Mouse (Mus musculus): Measurements from ENCODE around the gene Zfr. TPM values are rescaled to one million over a fixed set of nuclear protein-coding genes. Genes with fewer than 3 reads are reported as not detected.
"Not testable (repeated sequence)": the region's sequence is repeated elsewhere in the genome, so short reads cannot be mapped to it uniquely, and the experiment has no call there.

Gene Zfr
- total RNA-seq, 1 experiment from 2014 or later = 170 TPM

DNA sequence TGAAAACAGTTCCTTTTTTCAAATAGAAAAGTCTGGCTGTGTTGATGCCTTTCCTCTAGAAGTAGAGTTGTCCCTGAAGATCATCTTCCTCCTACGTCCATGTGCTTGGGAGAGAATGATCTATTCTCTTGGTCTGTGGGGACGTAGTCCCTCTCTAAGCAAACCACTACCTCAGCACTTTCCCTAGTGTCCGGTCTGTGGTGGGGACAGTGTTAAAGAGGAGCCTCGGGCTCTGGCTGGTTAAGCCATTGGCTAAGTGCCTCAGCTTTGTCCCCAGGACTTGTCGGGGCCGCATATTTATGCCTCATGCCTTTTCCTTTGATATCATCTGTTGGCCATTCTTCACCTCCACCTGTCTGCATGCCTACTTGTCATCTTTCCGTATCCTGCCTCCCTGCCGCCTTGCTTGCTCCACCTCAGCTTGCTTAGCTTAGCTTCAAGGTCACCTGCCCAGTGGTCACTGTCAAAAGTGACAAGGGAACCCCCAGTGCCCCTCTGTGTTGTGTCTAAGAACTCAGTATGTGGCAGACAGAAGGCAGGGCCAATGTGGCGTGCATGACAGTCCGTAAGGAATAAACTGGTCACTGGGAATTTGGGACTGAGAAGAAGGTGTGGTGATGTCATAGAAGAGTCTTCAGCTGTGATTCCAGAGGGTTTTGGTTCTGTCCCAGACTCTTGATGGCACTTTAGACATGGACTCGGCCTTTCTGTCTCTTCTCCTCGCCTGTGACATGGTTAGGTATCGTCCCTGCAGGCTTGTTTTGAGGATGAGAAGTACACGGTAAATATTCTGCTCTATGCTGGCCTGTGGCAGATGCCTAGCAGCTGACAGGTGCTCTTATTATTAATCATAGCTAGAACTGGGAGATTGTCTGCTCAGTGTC, 97.1 kb downstream of the Zfr start:
- DNase-seq = no peak

DNA sequence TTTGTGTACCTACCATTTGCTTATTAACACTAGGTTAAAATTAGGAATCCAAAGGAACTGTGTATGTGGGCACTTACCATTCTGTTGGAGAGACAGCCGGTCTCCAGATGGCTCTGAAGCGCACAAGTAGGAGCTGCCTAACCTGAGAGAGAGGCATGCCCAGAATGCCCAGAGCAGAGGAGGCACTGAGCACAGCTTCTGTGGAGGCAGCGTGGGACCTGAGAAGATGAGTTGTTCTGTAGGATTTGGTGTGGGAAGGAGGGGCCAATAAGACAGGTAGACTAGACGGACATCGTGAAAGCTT, 97.7 kb downstream of the Zfr start:
- DNase-seq = no peak

DNA sequence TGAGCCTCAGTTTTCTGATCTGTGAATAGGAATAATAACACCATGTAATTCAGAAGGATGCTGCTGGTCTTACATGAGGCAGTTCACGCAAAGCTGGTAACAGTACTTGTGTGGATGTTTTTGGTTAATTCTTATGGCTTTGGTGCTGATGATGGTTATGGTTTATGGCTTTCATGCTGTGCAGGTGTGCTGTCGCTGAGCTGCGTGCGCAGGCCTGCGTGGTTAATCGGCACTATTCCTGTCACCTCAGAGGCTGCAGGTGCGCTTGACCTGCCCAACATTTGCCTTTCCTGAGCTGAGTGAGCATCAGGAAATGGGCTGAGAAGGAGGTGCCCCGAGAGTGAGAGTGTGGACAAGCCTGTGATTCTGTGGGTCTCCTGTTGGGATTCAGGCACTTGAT, 98.5 kb downstream of the Zfr start:
- no peak for DNase-seq

DNA sequence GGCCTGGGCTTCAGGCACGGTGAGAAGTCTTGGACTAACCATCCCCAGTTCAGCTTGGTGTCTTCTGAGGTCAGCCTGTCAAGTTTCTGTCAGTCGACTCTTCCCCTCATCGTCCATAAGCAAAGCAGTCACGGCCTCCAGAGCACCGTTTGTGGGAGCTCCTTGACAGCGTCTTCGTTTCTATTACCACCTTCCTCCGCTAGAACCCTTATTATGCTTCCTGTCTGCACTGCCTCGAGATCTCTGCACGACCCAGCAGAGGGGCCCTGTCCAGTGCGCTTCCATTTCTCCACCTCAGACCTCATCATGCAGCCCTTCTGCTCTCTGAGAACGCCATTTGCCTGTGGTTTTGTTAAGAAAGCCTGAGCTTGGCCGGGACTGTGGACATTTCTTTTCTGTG, 99.2 kb downstream of the Zfr start:
- DNase-seq = no peak

DNA sequence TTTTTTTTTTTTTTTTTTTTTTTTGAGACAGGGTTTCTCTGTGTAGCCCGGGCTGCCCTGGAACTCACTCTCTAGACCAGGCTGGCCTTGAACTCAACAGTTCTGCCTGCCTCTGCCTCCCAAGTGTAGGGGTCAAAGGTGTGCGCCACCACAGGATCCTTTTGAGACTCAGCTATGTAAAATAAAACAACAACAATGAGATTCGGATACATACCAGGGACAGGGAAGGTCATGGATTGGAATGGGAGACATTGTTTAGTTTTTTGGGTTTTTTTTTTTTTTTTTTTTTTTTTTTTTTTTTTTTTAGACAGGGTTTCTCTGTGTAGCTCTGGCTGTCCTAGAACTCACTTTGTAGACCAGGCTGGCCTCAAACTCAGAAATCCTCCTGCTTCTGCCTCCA, 99.7 kb downstream of the Zfr start:
- not testable (repeated sequence) for DNase-seq

DNA sequence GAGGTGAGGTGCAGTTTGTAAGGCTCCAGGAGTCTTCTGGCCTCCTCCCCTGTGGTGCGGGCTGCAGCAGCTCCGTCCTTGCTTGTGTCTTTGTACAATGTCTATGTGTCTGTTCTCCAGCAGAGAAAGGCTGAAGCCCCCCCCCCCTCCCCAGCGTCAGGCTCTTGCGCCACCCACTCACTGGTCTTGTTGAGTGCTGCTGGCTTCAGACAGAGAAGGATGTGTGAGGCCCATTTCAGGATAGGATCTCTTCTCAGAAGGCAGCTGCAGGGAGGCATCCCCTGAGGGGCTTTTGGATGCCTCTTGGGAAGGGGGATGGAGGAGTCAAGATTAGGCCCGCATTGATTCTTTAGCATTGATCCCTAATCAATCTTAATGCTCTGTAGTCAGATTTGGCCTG, 100.2 kb downstream of the Zfr start:
- DNase-seq = no peak

DNA sequence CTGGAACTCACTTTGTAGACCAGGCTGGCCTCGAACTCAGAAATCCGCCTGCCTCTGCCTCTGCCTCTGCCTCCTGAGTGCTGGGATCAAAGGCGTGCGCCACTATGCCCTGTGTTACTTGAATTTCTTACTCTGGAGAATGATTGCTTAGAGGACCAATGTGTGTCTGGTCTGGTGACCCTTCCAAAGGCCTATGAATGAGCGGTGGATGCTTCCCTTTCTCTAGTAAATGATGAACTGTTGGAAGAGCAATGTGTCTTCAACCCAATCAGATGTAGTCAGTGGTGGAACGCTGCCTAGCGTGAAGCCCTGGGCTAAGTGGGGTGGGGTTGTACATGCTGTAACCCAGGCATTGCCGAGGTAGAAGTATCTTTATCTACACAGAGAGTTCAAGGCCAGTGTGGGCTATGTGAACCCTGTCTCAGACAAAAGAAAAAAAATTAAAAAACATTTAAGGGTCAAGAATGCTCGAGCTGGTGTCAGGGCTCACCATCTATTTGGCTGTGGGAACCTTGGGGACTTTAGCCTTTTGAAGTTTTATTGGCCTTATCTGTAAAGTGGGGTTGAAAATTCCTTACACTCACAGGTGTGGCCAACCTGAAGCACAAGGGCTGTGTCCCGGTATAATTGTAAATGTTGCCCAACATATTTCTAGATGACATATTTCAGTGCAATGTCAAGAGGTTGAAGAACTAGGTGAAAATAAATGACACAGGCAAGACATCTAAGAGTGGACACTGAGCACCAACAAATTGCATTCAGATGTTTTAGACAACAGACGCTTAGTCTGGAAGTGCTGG, 101.2 kb downstream of the Zfr start:
- no peak for DNase-seq

DNA sequence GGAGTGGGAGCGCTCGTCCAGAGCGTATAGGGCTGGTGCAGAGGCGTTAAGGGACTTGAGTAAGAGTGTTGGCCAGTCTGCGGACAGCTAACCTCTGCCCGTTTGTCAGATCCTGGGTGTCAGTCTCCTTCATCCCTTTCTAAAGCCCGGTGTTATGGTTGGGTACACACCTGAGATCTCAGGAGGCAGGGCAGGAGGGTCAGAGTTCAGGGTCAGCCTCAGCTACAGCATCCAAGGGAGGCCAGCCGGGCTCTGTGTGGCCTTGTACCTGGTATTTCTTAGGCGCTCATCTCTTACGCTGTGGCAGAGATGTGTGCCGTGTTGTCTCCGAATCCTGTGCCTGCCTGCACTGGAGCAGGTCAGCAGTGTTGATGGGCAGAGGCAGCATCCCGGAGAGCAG, 103.5 kb downstream of the Zfr start:
- DNase-seq = no peak

DNA sequence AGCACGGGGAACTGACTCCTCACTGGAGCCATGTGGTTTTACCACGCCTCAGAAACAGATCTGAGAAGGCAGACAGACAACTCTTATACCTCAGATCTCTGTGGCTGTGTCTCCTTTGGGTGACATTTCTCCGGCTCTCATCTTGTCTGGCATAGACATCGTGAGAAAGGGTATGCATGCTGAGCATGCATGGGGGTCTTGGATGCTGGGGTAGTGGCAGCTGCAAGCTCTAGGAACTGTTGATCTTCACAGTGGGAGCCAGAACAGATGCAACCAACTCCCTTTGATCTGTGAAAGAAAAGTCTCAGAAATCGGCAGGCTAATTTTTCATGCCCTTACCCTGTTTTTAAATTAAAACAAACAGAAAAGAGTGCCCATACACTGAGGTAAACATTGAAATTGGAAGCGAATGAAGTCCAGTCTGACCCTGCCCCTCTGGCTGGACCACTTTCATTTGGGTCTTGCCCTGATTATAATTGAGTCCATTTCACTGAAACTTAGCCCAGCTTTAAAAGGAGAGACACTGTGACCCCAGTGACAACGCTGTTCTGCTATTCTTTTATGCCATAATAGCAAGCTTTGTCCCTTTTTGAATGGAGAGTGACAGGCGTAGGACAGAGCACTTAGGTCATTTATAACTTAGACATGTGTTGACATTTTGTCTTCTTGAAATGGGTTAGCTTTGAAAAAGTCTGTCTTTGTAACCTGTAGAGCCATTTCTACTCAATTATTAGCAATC, 105.1 kb downstream of the Zfr start:
- no peak for DNase-seq

DNA sequence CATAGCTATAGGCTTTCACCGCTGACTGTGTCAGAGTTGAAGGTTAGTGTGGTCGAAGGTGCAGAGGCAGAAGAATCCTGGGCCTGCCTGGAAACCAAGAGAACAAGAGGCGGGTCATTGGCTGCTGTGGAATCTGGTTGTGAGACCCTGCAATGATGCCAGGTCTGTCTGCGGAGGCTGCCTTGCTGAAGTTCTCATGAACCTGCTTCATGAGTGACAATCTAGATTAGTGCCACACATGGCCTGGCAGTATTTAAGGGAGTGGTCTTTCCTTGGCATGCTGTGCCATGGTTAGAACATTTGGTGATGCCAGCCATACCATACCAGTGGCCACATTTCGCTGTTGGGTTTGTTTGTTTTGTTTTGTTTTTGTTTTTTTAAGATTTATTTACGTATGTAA, 105.8 kb downstream of the Zfr start:
- no peak for DNase-seq

DNA sequence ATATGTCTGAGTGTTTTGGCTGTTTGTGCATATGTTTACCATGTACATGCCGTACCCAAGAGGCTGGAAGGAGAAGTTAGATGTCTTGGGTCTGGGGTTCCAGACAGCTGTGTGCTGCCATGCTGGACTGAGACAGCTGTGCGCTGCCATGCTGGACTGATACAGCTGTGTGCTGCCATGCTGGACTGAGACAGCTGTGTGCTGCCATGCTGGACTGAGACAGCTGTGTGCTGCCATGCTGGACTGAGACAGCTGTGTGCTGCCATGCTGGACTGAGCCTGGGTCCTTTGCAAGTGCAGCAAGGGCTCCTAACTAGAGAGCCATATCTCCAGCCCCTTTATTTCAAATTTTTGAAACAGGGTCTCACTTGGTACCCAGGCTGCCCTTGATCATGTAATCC, 106.6 kb downstream of the Zfr start:
- DNase-seq = no peak

DNA sequence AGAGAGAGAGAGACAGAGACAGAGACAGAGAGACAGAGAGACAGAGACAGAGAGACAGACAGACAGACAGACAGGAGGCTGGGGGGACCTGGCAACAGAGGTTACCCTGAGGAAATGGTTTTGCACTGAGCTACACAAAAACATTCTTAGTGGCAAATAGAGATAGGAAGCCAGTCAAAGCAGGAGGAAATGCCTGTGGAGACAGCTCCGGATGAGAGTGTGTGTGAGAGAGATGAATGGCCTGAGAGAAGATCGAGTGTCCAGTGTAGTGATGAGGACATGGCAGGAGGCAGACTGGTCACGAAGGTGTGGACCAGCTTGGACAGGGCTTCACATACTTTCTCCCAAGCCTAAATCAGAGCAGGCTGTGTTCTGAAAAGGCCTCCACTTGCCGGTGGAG, 107.4 kb downstream of the Zfr start:
- no peak for DNase-seq

DNA sequence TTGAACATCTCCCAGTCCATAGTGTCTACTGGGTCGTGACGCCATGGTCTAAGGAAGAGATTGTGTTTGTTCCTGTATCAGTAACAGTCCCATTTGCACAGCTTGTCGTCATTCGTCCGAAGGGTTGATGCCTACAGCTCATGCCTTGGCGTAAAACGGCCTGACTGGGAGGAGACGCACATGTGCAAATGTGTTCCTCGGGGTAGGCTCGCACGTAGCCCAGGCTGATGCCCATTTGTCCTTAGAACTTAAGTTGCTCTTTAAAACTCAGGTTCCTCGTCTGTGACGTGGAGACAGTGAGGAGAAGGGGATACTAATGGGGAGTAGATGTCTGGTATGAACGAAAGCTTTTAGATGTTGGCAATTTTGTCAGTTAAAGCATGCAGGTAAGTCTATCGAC, 109.3 kb downstream of the Zfr start:
- DNase-seq = no peak

DNA sequence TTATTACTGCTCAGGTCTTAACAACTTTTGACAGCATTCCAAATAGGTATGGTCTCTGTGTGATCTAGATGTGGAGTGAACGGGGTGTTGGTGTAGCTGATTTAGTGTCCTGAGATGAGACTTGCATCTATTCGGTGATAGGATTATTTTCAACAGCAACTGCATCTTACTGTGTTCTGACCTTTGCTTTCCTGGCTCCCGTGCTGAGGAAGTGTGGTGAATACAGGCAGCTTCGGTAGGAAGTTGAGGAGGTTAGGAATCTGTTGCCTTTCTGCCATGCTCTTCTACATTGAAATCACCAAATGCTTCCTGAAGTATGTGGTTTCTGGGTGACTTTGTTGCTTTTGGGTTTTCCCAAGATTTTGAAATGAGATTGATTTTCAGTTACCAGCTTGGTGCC, 109.7 kb downstream of the Zfr start:
- no peak for DNase-seq

DNA sequence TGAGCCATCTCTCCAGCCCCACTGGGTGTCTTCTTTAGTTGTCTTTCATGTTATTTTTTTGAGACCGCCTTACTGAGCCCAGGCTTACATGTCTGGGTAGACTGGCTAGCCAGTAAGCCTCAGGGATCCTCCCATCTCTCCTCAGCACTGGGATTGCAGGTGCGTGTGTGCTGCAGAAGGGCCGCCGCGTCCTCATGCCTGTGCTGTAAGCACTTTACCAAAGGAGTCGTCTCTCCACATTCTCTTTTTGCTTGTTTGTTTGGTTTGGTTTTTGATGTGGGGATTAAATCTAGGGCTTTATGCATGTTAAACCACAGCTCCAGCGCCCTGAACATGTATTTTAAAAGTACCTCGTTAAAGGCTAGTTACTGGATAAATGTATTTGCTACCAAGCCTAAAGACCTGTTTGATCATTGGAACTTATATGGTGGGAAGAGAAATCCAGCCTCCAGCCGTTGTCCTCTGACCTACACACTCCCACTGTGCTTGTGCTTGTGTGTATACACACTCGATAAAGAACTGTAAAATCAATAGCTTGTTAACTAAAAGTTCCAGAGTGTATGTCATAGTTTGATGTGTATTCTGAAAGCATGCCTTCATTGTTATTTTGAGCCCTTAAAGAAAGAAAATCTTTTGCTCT, 112.1 kb downstream of the Zfr start:
- DNase-seq = no peak

DNA sequence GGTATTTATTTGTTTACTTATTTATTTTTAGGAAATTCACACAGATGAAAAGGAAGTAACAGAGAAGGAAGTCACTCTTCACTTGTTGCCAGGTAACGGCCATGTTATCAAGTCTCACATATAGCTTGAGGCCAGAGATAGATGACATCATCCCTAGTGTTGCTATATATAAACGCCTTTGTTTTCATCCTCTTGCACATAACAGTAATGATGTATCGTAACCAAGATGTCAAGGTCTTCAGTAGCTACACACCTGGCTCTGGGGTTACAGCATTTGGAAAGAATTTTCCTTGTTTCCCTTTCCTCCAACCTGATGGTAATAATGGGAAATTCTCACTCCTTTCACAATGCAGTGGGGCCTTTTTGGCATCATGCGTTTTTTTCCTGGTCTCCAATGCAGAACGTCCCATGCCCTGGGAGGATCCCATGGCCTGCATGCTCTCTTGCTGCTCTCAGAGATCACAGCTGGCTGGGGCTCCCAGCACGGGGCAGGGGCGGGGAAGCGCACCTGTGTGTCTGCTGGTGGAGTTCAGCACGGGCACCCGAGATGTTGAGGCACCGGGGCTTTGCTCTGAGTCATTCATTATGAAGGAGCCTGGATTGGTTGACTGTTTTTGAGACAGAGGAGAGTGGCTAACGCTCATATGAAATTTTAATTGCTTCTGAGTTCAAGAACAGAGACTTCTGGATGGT, 112.8 kb downstream of the Zfr start:
- DNase-seq = no peak

DNA sequence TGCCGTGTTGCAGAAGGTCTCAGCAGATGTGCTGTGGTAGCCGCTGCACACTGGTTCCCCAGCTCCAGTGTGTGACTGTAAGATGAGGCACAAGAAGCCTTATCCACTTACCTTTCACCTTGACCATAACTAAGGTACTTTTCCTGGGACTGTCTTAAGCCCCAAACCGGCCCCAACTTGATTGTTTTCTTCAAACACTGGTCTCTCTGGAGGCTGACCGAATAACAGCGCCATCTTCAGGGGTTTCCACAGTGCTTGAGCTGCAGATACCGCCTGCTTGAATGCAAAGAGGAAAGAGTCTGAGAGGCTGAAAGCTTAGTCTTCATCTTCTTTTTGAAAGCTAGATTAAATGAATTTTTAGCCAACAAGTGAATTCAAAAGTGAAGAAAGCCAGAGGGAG, 113.8 kb downstream of the Zfr start:
- no peak for DNase-seq

DNA sequence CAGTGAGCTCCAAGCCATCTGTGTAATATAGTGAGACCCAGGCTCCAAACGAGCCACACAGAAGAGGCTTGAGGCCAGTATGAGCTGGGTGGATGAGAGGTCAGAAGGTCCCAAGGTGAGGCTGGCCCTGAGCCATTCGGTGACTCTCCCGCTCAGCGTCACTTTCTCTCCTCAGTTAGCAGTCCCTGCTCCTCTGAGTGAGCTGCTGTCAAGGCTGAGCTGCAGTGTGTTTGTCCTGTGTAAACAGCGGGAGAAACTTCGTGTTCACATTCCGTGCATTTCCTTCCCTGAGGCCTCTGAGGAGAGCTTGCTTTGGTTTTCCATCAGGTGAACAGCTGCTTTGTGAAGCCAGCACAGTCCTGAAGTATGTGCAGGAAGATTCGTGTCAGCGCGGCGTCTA, 114.8 kb downstream of the Zfr start:
- DNase-seq = no peak

DNA sequence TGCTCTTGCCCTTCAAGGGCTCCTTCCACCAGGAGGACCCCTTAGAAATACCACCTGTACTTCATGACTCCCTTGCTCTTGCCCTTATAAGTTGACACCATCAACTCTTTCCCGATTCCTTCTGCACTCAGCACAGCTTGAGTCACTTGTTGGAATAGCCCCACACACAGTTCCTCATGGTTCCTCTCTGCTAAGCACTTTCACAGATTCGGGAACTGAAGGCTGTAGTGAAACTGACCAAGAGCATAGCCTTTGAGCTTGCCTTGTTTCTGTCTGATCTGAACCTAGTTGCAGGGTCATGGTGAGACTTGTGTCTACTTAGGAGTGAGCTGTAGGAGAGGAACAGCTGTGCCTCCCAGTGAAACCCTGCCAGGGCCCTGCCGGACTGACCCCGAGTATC, 115.4 kb downstream of the Zfr start:
- DNase-seq = no peak
